Mouse (Mus musculus) heart, postnatal 0 days (tissue): ENCODE data around the gene Haus6. TPM values are rescaled to one million over a fixed set of nuclear protein-coding genes. Genes with fewer than 3 reads are reported as not detected.

ENCODE experiments used
- ATAC-seq: fragments of 200-750 bp; cut with Nextera tagmentation; 2 replicates; pipeline ENCODE4 v1.8.0; 2017; ENCODE audit warnings: low read depth, moderate number of reproducible peaks, moderate library complexity; ENCODE audit not compliant: insufficient read depth
- DNase-seq: peaks from one replicate; pipeline ENCODE4 v3.0.0-alpha.2; 2016; ENCODE audit warnings: low spot score
- H3K27ac ChIP-seq: fragments of 300-500 bp; sonication (generic); 2 replicates; pipeline ENCODE4 v1.5.1; 2014; ENCODE audit warnings: low read depth, mild to moderate bottlenecking
- H3K27me3 ChIP-seq: fragments of 300-500 bp; sonication (generic); 2 replicates; pipeline ENCODE4 v1.6.1; 2014; ENCODE audit warnings: low read length, mixed read lengths; ENCODE audit not compliant: control insufficient read depth, insufficient read depth
- H3K36me3 ChIP-seq: fragments of 300-500 bp; sonication (generic); replicated peaks from 2 replicates; pipeline ENCODE4 v1.6.1; 2014; ENCODE audit warnings: low read length, mixed read lengths; ENCODE audit not compliant: control insufficient read depth, insufficient read depth
- H3K4me1 ChIP-seq: fragments of 300-500 bp; sonication (generic); 2 replicates; pipeline ENCODE4 v1.6.1; 2014; ENCODE audit warnings: antibody characterized with exemption; ENCODE audit not compliant: control insufficient read depth, insufficient read depth
- H3K4me2 ChIP-seq: fragments of 300-500 bp; sonication (generic); 2 replicates; pipeline ENCODE4 v1.6.1; 2014; ENCODE audit warnings: low read depth, mild to moderate bottlenecking, low read length, moderate library complexity
- H3K4me3 ChIP-seq: fragments of 300-500 bp; sonication (generic); 2 replicates; pipeline ENCODE4 v1.5.1; 2014; ENCODE audit warnings: low read depth, low read length
- H3K9ac ChIP-seq: fragments of 300-500 bp; sonication (generic); replicated peaks from 2 replicates; pipeline ENCODE4 v1.6.1; 2014; ENCODE audit warnings: low read depth, low read length, mixed read lengths
- H3K9me3 ChIP-seq: fragments of 300-500 bp; sonication (generic); replicated peaks from 2 replicates; pipeline ENCODE4 v1.6.1; 2016; ENCODE audit warnings: low read length; ENCODE audit not compliant: control insufficient read depth
- CTCF ChIP-seq: IDR thresholded peaks from 2 replicates; pipeline ENCODE4 v1.5.1; 2016; ENCODE audit warnings: antibody characterized with exemption, control low read depth, low read depth
- EP300 ChIP-seq: IDR thresholded peaks from 2 replicates; pipeline ENCODE4 v1.6.1; 2016; ENCODE audit warnings: antibody characterized with exemption, low read depth
- WGBS: fragments of 180-500 bp; shearing (Covaris S2); extraction: QIAGEN DNeasy Blood & Tissue Kit; methylation state at CpG from one replicate; pipeline ENCODE4 v1.1.7; 2014; 5-methylcytosine and 5-hydroxymethylcytosine counted together
- polyA plus RNA-seq: library from polyadenylated mRNA; unstranded; fragments of >200 nt; fragmentation: Nextera tagmentation; extraction: Ambion mirVana; gene quantifications from 2 replicates; pipeline ENCODE4 v1.2.1, GENCODE M21; 2015
- total RNA-seq: library from RNA; depleted of rRNA; stranded (reverse); fragments of >200 nt; gene quantifications from 2 replicates; pipeline ENCODE4 v1.2.3, GENCODE M21; 2014; ENCODE audit warnings: low replicate concordance

The Haus6 gene
- total and polyA plus RNA-seq, 2 experiments from 2014 or later = 2.9 to 3.8 TPM

DNA sequence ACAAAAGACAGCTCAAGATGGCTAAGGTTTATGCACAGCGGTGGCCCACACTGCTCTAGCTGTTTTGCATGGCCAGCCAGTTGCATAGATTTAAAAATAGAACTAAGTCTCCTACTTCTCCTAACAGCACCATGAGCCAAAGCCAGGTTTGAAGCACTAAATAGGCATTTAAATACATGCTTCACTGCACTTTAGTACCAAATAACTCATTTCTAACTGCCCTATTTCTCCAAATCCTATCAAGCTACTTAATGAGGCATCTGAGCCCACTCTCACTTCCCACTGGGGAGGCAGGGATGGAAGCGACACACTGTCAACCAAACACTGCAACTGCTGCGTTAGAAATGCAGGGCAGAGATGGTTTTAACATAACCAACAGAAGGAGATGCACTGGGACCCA lies 67.9 kb downstream of the Haus6 start:
- Histone ChIP-seq H3K4me1 (no peaks in the 10 kb centered on the region), H3K27ac (no peak overlapping the region), H3K9ac (no peak overlapping the region), H3K36me3 (no peaks in the 10 kb centered on the region), H3K4me3 (no peak overlapping the region), H3K27me3 (no peaks in the 10 kb centered on the region), H3K4me2 (no peak overlapping the region), H3K9me3 (no peaks in the 10 kb centered on the region)
- DNase-seq (peak; percentile 17), ATAC-seq (no peak)
- TF ChIP-seq EP300 = no peak
- 63% methylated on average over 3 of the region's 3 CpGs for WGBS

DNA sequence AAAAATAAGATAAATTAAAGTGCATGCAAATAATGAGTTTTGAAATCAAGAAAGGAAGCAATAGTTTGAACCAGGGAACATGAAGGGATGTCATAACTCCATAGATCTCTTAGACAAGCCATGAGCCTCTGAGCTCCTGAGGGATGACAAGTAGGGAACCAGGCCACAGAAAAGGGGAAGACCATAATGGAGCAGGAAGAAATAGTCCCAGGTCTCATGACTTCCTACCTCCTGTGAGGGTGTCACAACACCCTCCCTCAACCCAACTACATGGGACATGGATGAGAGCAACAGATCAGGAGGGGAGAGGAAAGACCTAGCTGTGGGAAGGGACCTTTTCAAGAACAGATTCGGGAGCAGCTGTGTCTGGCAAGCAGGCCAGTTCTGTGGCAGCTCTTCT lies 70.3 kb downstream of the Haus6 start:
- ATAC-seq = no peak
- no peaks in the 10 kb centered on the region for H3K4me1 ChIP-seq
- H3K36me3 ChIP-seq = no peaks in the 10 kb centered on the region
- no peak overlapping the region for H3K4me3 ChIP-seq
- H3K27me3 ChIP-seq = no peaks in the 10 kb centered on the region
- H3K9ac ChIP-seq = no peak overlapping the region
- no peak overlapping the region for H3K27ac ChIP-seq
- no peaks in the 10 kb centered on the region for H3K9me3 ChIP-seq
- TF ChIP-seq EP300 = no peak
- no peak overlapping the region for H3K4me2 ChIP-seq
- no peak for DNase-seq
- 88% methylated on average over 1 of the region's 1 CpGs for WGBS

DNA sequence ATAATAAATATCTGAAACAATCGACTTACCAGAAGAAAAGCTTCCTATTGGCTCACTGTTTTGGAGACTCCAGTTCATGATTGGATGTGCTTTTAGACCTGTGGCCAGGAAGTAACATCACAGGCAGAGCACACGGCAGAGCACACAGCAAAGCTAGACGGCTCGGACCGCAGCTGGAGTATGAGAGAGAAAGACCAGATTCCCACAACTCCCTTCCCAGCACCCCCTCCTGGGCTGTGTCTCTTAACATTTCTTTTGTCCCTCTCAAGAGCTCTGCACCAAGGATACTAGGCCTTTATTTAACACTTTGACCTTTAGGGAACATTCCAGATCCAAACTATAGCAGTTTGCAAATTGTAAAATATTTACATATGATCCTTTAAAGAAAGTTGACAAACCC lies 72.9 kb downstream of the Haus6 start:
- H3K27ac ChIP-seq = no peak overlapping the region
- H3K4me3 ChIP-seq = no peak overlapping the region
- TF ChIP-seq EP300 (no peak), CTCF (no peak)
- no peak overlapping the region for H3K4me2 ChIP-seq
- peaks cover 3% of the 10 kb centered on the region; the same call in 1 of the 2 replicates for H3K4me1 ChIP-seq
- whole genome bisulfite sequencing = 86% methylated on average over 5 of the region's 5 CpGs
- no peak overlapping the region for H3K9ac ChIP-seq
- ATAC-seq (no peak), DNase-seq (no peak)
- H3K36me3 ChIP-seq = no peaks in the 10 kb centered on the region
- H3K27me3 ChIP-seq = no peaks in the 10 kb centered on the region
- no peaks in the 10 kb centered on the region for H3K9me3 ChIP-seq

DNA sequence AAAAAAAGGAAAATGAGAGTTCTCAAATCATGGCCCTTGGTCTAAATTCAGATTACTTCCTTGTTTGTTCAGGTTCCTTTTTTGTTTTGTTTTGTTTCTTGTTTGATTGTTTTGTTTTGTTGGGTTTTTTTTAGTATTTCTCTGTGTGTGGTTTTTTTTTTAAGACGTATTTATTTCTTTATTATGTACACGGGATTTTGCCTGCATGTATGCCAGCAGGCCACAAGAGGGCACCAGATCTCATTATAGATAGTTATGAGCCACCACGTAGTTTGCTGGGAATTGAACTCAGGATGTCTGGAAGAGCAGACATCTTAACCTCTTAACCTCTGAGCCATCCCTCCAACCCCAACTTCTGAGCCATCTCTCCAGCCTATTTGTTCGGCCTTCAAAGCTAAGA lies 73.9 kb downstream of the Haus6 start:
- ATAC-seq (no peak), DNase-seq (peak; percentile 27)
- Histone ChIP-seq H3K27ac (no peak overlapping the region), H3K9me3 (no peaks in the 10 kb centered on the region), H3K36me3 (no peaks in the 10 kb centered on the region), H3K27me3 (no peaks in the 10 kb centered on the region), H3K4me1 (peaks cover 3% of the 10 kb centered on the region; the same call in 1 of the 2 replicates), H3K9ac (no peak overlapping the region), H3K4me3 (no peak overlapping the region), H3K4me2 (no peak overlapping the region)
- TF ChIP-seq CTCF = peak; percentile 57
- TF ChIP-seq EP300 = no peak
- 43% methylated on average over 4 of the region's 4 CpGs for WGBS

GRCm38 (mm10) chr4:86534091-86534481 lies 77.8 kb downstream of the Haus6 start:
- H3K9me3 ChIP-seq = no peaks in the 10 kb centered on the region
- peaks cover 3% of the 10 kb centered on the region; the same call in 1 of the 2 replicates for H3K4me1 ChIP-seq
- no peaks in the 10 kb centered on the region for H3K36me3 ChIP-seq
- H3K9ac ChIP-seq = no peak overlapping the region
- H3K27ac ChIP-seq = no peak overlapping the region
- ATAC-seq = no peak
- TF ChIP-seq CTCF = no peak
- TF ChIP-seq EP300 = no peak
- no peak for DNase-seq
- 34% methylated on average over 5 of the region's 5 CpGs for WGBS
- no peak overlapping the region for H3K4me2 ChIP-seq
- no peak overlapping the region for H3K4me3 ChIP-seq
- H3K27me3 ChIP-seq = no peaks in the 10 kb centered on the region

DNA sequence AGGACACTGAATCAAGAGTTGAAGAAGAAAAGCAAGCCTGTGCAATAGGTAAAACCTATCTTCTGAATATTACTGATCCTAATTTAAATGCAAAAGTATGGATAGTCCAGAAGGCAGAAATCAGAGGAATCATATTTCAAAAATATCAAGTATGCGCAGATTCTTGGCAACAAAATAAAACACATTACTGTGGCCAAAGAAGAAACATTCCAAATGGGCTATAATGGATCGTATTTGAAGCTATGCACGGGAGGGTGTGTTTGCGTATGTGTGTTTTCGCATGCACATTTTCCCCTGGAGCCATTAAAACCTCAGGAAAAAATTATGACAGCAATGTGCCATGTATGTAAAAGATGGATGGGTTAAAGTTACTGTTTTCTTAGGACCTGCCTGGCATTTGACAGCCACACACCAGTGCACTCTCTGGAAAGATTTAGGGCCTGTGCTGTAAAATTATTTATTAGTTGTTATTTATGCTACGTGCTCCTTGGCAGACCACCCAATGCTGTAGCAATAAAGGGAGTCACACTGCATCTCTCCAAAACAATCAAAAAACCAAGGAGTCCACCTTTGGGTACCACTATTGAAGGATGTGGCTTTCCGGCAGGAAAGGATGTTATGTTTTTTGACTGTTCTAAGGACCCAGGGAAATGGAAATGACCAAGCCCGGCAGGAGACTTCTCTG lies 78.3 kb downstream of the Haus6 start:
- H3K4me2 ChIP-seq = no peak overlapping the region
- 76% methylated on average over 8 of the region's 8 CpGs for WGBS
- TF ChIP-seq CTCF (no peak), EP300 (no peak)
- H3K9ac ChIP-seq = no peak overlapping the region
- ATAC-seq = no peak
- no peaks in the 10 kb centered on the region for H3K27me3 ChIP-seq
- H3K9me3 ChIP-seq = no peaks in the 10 kb centered on the region
- H3K27ac ChIP-seq = no peak overlapping the region
- no peak for DNase-seq
- no peak overlapping the region for H3K4me3 ChIP-seq
- no peaks in the 10 kb centered on the region for H3K36me3 ChIP-seq
- H3K4me1 ChIP-seq = peaks cover 3% of the 10 kb centered on the region; the same call in 1 of the 2 replicates
